Mouse (Mus musculus) ovary, postnatal 36 days (tissue): ENCODE data around the gene Gm17655.
"Not testable (repeated sequence)": the region's sequence is repeated elsewhere in the genome, so short reads cannot be mapped to it uniquely, and the experiment has no call there.

Experiments used
- DNase-seq: peaks from one replicate; pipeline ENCODE4 v3.0.0; 2022; ENCODE audit warnings: low spot score, mixed read lengths

Gene Gm17655

DNA sequence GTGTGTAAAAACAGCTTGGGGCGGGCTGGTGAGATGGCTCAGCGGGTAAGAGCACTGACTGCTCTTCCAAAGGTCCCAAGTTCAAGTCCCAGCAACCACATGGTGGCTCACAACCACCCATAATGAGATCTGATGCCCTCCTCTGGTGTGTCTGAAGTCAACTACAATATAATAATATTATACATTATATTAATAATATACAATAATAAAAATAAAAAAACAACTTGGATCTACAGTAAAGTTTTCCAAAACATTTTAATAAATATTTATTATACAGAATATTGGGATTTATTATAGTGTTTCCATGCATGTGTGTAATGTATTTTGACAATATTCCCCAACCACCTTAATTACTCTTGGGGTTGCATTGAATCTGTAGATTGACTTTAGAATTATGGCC is at the start of gene Gm17655:
Gm17655 (minus strand) TSS at position 101 of the 400 bp plus-strand sequence.
- not testable (repeated sequence) for DNase-seq

DNA sequence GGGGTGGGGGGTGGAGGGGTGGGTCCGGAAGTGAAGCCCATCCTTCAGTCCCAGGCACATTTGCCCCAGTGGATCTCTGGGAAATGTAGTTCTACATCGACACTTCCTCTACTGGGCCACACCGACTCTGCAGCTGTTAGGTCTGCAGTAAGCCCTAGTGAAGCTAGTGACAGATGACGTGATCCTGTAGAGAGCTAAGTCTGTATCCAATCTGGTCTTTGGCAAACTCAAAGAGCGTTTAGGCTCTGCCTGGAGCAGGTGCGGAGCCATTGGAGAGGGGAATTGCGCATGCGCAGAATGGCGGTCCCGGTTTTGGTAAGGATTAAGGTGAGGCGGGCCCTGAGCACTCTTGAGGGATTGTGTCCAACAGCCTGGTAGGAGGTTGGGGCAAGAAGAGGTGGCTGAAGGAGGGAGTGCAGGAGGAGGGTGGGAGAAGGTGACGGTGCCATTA is 37.7 kb upstream of the Gm17655 start, which contains the start of gene Zfp605:
Zfp605 (plus strand) TSS at position 102 of the 451 bp plus-strand sequence.
- peak; percentile 87 for DNase-seq

GRCm38 (mm10) chr5:110108305-110108628 is 36.0 kb upstream of the Gm17655 start:
- DNase-seq = no peak

DNA sequence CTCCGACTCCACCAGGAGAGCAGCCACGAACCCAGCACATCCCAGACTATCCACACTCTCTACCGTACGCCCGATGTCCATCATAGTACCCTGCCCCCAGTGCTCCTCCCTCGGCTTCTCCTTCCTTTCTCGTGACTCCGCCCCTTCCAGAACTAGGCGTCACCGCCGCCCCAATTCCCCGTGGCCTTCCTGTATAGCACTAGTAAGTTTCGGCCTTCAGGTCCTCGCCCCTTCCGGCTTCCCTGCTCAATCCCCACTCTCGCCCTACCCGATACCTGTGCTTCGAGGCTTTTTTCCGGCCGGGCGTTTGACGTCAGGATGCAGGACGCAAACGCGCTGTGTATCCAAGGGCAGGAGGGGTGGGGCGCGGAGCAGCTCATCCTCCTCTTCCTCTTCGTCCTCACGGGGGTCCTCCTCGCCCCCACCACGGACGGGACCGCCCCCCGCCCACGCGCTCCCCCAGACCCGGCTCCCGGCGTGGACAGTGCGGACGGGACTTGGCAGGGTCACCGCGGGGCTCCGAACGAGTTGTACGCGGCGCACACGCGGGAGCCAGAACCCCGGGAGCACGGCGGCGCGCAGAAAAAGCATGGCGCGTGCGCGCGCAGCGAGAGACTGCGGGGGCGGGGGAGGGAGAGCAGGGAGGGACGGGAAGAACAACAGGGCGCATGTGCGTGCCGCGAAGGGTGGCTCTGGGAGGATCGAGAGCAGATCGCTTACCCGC is 35.4 kb upstream of the Gm17655 start, which contains the start of gene Gtpbp6:
Gtpbp6 (minus strand) TSS at position 617 of the 724 bp plus-strand sequence.
- DNase-seq = peak; percentile 94

GRCm38 (mm10) chr5:110106901-110107564 is 34.7 kb upstream of the Gm17655 start:
- DNase-seq = peak; percentile 34

DNA sequence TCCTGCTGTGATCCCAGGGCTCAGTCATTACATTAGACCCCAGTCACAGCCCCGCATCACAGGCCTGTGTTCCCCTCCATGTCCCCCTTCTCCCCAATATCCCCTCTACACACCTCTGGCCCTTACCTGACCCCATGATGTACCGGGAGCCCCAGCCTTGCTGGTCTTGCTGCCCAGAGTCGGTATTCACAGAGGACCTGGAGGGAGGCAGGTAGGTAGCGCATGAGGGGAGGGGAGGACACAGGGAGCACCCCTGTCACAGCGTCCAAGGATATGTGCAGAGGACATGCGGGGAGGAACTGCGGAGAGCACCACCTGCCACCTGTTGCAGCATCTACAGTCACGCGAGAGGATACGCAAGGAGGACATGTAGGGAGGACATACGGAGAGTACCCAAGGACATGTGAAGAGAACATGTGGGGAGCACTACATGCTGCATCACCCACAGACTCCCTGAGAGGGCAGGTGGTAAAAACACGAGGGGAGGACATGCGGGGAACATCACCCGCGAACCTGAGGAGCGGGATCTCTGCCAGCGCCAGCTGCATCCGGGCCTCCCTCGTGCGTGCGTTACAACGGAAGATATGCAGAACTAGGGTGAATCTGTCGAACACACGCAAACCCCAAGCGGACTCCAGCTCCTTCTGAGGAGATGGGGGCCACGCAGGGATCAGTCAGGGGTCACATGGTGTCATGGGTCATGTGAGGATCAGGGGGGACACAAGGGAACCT is 34.0 kb upstream of the Gm17655 start:
- no peak for DNase-seq

DNA sequence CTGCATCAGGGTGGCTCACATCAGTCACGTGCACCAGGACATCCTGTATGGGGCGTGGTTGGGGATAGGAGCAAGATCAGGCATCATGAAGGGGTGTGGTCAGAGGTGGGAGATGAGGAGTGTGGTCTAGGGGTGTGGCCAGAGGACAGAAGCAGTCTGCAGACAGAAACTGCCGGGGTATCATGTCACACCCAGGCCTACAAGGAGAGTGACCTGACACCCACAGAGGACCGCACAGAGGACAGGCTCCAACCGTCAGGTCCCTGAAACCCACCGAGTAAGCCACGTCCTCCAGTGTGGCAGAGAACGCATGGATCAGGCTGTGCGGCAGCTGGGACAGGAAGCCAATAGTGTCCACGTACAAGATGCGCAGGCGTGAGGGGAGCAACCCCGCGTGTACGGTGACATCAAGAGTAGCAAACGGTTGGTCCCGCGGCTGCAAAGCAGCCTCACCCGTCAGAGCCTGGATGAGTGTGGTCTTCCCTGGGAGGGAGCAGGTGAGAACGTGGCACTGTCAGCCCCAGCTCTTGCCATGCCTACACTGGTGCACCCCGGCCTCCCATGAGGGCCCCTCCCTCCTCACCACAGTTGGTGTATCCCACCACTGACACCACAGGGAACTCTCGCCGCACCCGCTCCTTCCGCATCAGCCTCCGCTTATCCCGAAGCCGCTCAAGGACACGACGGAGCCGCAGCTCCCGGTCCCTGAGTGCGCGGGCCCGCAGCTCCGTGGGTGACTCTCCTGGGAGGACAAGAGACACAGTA is 32.5 kb upstream of the Gm17655 start:
- DNase-seq = no peak

- no peak for DNase-seq
Observed at GRCm38 (mm10) chr5:110103901-110104615, 31.7 kb upstream of the Gm17655 start.

GRCm38 (mm10) chr5:110102853-110103625 is 30.7 kb upstream of the Gm17655 start:
- no peak for DNase-seq

GRCm38 (mm10) chr5:110102429-110102828 is 30.1 kb upstream of the Gm17655 start:
- no peak for DNase-seq

GRCm38 (mm10) chr5:110101716-110102347 is 29.5 kb upstream of the Gm17655 start:
- DNase-seq = peak; percentile 23

- no peak for DNase-seq
Observed at GRCm38 (mm10) chr5:110100921-110101631, 28.8 kb upstream of the Gm17655 start.

DNA sequence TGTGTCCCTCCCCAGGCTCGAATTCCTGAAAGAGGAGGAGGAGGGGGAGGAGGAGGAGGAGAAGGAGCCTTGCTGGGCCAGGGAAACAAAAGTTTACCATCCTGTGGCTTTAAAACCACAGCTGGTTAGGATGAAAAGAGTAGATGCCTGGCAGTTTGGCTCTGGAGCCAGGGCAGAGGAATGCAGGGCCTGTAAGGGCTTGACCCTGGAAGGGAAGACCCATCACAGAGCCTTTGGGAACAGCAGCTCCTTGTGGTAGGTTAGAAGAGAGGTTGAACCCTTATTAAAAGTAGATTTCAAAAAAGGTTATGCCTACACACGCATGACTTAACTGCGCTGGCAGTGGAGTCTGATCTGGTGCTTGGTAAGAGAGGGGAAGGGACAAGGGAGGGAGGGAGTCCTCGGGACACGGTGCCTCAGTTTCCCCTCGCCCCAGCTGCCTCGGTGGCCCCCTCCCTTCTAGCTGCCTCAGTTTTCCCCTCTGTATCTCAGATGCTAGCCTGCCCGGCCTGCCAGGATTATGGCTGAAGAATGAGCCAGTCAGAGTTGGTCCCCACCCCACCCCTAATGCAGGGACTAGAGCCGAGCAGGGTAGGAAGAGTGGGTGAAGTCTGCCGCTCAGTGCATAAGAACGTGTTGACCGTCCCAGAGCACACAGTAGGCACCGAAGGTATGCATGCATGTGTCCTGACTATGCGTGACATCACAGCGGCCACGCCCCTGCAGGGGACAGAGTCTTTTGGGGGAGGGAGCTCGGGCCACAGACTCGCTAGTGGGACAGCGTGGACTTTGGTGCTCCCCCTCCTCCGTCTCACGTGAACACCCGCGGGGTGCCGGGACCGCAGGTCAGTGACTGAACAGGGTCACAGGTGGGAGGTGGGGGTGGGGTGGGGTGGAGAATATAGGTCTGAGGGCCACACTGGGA is 27.6 kb upstream of the Gm17655 start, which contains the start of gene Plcxd1:
Plcxd1 (plus strand) TSS at position 314 of the 925 bp plus-strand sequence.
- DNase-seq = no peak

DNA sequence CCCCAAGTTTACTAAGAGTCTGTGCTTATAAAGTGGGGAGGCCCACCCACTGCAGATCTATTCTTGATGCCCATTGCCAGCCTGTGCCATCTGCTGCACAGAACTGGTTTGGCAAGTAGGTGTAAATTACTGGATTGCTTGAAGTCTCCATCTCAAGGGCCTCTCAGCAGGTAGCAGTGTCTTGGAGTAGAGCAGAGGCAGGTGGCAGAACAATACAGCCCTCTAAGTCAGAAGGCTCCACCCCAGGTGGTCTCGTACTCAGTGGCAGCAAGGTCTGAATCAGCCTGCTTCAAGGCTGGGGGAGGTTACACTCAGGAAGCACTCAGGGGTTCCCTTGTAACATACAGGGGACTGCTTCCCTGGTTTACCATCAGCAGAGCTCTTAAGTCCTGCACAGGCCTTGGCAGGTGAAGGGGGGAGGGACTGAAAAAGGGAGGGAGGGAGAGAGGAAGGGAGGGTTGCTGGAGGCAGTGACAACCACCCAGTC is 26.7 kb upstream of the Gm17655 start:
- DNase-seq = no peak

DNA sequence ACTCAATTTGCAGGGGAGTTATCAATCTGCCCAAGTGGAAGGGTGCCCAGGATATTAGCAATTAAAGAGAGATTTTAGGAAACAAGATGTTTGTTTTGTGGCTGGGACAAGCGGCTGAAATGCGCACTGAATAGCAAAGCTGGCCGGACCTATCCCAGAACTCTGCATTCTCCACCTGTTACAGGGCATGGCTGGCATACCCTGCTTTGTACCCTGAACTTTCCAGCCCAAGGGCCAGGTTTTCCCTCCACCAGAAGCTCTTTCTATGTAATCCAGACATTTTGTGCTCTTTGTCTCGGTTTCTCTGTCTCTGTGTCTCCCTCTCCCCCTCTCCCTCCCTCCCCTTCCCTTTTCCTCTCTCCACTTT is 22.5 kb upstream of the Gm17655 start:
- no peak for DNase-seq

- peak; percentile 79 for DNase-seq
Observed at GRCm38 (mm10) chr5:110094030-110094846, 21.9 kb upstream of the Gm17655 start, which contains the start of gene Gm35315. Gene Gm35315 (minus strand): TSS chr5:110094420.

GRCm38 (mm10) chr5:110091546-110091945 is 19.2 kb upstream of the Gm17655 start:
- DNase-seq = no peak
